14 mouse cellular contexts compared by ENCODE assay signal in the genomic region with DNA sequence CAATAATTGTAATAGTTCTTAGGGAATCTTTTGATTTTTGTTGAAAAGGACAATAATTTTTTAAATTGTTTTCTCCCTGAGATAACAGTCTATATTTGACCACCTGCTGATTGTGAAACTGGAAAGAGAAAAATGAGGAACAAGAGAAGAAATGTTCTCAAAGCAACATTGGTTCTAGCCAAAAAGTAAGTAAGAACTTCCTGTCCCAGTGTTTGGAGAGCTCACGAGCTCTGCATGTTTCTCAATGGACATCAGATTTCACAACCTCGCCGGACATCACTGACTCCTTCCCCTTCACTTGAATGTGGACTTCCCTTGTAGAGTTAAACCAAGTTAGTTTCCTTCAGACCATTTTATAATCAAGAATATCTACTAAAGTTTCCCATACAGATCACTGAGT. TPM values are rescaled to one million over a fixed set of nuclear protein-coding genes. Genes with fewer than 3 reads are reported as not detected.
A peak's percentile ranks its signal among the peaks of the same experiment; 100 is the strongest.
DNase-seq lines count a peak whose midpoint lies in the region; ATAC-seq and TF ChIP-seq lines count a peak whose summit lies in the region.
"Had no signal": no experiment of that assay in that cellular context is flagged by ENCODE, and none has a peak within 500 bp of the region (broad histone marks: within the 10 kb centered on the region; RNA-seq: fewer than 3 reads in every experiment).

No protein-coding gene starts in this region.

- 74% methylated on average over 3 of the region's 3 CpGs for WGBS in intestine, postnatal 0 days
- 78% methylated on average over 3 of the region's 3 CpGs for WGBS in forebrain, postnatal 0 days

- TF ChIP-seq CTCF in bone marrow macrophage, adult 2 months (IDR thresholded peaks at IDR 0.05; ENCODE audit: low read depth, low read length): no peak
- no peak for TF ChIP-seq CTCF in intestine, postnatal 0 days (IDR thresholded peaks at IDR 0.05; ENCODE audit: low read depth)
- no peak for TF ChIP-seq CTCF in forebrain, postnatal 0 days (IDR thresholded peaks at IDR 0.05; ENCODE audit: low read depth)

- H3K9ac ChIP-seq in intestine, postnatal 0 days (ENCODE audit: low read depth, low read length): no peak overlapping the region
- no peak overlapping the region for H3K9ac ChIP-seq in forebrain, postnatal 0 days
- H3K9ac ChIP-seq: embryonic facial prominence, embryonic 12.5 days; forebrain, embryonic 15.5 days; hindbrain, embryonic 15.5 days had no signal

- no peak for ATAC-seq in intestine, postnatal 0 days
- ATAC-seq in cerebellum, adult (ENCODE audit: insufficient number of reproducible peaks, low FRiP score, low TSS enrichment): no peak
- no peak for ATAC-seq in forebrain, postnatal 0 days
- ATAC-seq: forebrain, embryonic 15.5 days had no signal

- H3K27me3 ChIP-seq in intestine, postnatal 0 days (replicated peaks; ENCODE audit: control insufficient read depth, insufficient read depth, low read length): no peaks in the 10 kb centered on the region
- no peaks in the 10 kb centered on the region for H3K27me3 ChIP-seq in forebrain, postnatal 0 days (ENCODE audit: insufficient read depth, low read length)
- H3K27me3 ChIP-seq: embryonic facial prominence, embryonic 12.5 days; forebrain, embryonic 15.5 days; hindbrain, embryonic 15.5 days had no signal

- TF ChIP-seq POLR2A in bone marrow macrophage, adult 2 months (IDR thresholded peaks at IDR 0.05; ENCODE audit: borderline replicate concordance, low read depth, low read length): no peak

- no peak overlapping the region for H3K4me3 ChIP-seq in bone marrow macrophage, adult 2 months (ENCODE audit: insufficient read depth, low read length)
- no peak overlapping the region for H3K4me3 ChIP-seq in intestine, postnatal 0 days (ENCODE audit: low read depth, low read length)
- H3K4me3 ChIP-seq in forebrain, postnatal 0 days (ENCODE audit: low read depth, low read length): no peak overlapping the region
- H3K4me3 ChIP-seq: embryonic facial prominence, embryonic 12.5 days; forebrain, embryonic 15.5 days; hindbrain, embryonic 15.5 days; midbrain, embryonic 10.5 days had no signal

- peak; percentile 24 for DNase-seq in layer of hippocampus, adult 11-12 months (ENCODE audit: low spot score)
- no peak for DNase-seq in layer of hippocampus, postnatal 14 days (ENCODE audit: low spot score in 2 of 2)
- DNase-seq in heart, postnatal 25 days (ENCODE audit: low spot score): peak; percentile 2
- peak; percentile 29 to 43 for DNase-seq in lung, postnatal 4 days
- DNase-seq in forebrain, postnatal 0 days: no peak
- DNase-seq: cerebellum, adult 2 months; kidney, postnatal 10 days had no signal

- intact Hi-C loops in heart, postnatal 25 days (cut with DNase I): no loop called here

- H3K4me1 ChIP-seq in bone marrow macrophage, adult 2 months (ENCODE audit: control insufficient read depth, insufficient read depth, low read length): peaks cover 22% of the 10 kb centered on the region
- H3K4me1 ChIP-seq in intestine, postnatal 0 days (replicated peaks; ENCODE audit: control insufficient read depth, insufficient read depth, low read length): no peaks in the 10 kb centered on the region
- no peaks in the 10 kb centered on the region for H3K4me1 ChIP-seq in forebrain, postnatal 0 days (ENCODE audit: insufficient read depth)
- H3K4me1 ChIP-seq: embryonic facial prominence, embryonic 12.5 days; forebrain, embryonic 15.5 days; hindbrain, embryonic 15.5 days; midbrain, embryonic 10.5 days had no signal

- H3K9me3 ChIP-seq in intestine, postnatal 0 days (ENCODE audit: control insufficient read depth): no peaks in the 10 kb centered on the region
- no peaks in the 10 kb centered on the region for H3K9me3 ChIP-seq in forebrain, postnatal 0 days (ENCODE audit: low read length)
- H3K9me3 ChIP-seq: embryonic facial prominence, embryonic 12.5 days; forebrain, embryonic 15.5 days; hindbrain, embryonic 15.5 days; midbrain, embryonic 10.5 days had no signal

- peak overlapping the region; percentile 96 for H3K27ac ChIP-seq in bone marrow macrophage, adult 2 months (ENCODE audit: insufficient read depth, low read depth, low read length)
- H3K27ac ChIP-seq in intestine, postnatal 0 days (ENCODE audit: low read depth, low read length): no peak overlapping the region
- no peak overlapping the region for H3K27ac ChIP-seq in forebrain, postnatal 0 days (ENCODE audit: low read depth, low read length)
- H3K27ac ChIP-seq: embryonic facial prominence, embryonic 12.5 days; forebrain, embryonic 15.5 days; hindbrain, embryonic 15.5 days; midbrain, embryonic 10.5 days had no signal

- no peak overlapping the region for H3K4me2 ChIP-seq in intestine, postnatal 0 days (replicated peaks; ENCODE audit: low read depth)
- H3K4me2 ChIP-seq in forebrain, postnatal 0 days (ENCODE audit: low read depth): no peak overlapping the region
- H3K4me2 ChIP-seq: embryonic facial prominence, embryonic 12.5 days; forebrain, embryonic 15.5 days; hindbrain, embryonic 15.5 days had no signal

- no peaks in the 10 kb centered on the region for H3K36me3 ChIP-seq in intestine, postnatal 0 days (ENCODE audit: control insufficient read depth, insufficient read depth)
- H3K36me3 ChIP-seq in forebrain, postnatal 0 days (ENCODE audit: insufficient read depth): no peaks in the 10 kb centered on the region
- H3K36me3 ChIP-seq: embryonic facial prominence, embryonic 12.5 days; forebrain, embryonic 15.5 days; hindbrain, embryonic 15.5 days; midbrain, embryonic 10.5 days had no signal

RNA-seq across cellular contexts. Expression of a gene that starts 36.0 kb away (rescaled TPM):
- 100 to 1,000 TPM; 125 TPM for total RNA-seq in layer of hippocampus, postnatal 14 days (2021)
- 33.2 and 39.7 TPM in 2 replicates for polyA plus RNA-seq in bone marrow macrophage, adult 2 months (2012; ENCODE audit: insufficient read depth, insufficient read length, missing spikeins)
- 10 to 100 TPM; 15.2 to 17.5 TPM for total RNA-seq in heart, postnatal 25 days (2021)
- 3.8 and 4.4 TPM in 2 replicates for polyA plus RNA-seq in intestine, postnatal 0 days (2015; fragmentation: Nextera tagmentation; extraction: Ambion mirVana)
- total RNA-seq in forebrain, postnatal 0 days (2014; rRNA removed): 26.6 and 27.5 TPM in 2 replicates
- polyA plus RNA-seq in forebrain, postnatal 0 days (2015; fragmentation: Nextera tagmentation; extraction: Ambion mirVana): 18.2 and 19.6 TPM in 2 replicates

Comparison
In these comparisons a context has a peak if more than half of its experiments do, and no peak if none do; other contexts are left out.
1. DNase-seq: peak in layer of hippocampus, adult 11-12 months (single experiment), heart, postnatal 25 days (single experiment) and lung, postnatal 4 days (2 of 2); none in layer of hippocampus, postnatal 14 days (0 of 2) and forebrain, postnatal 0 days (single experiment).